Mouse (Mus musculus) right cerebral cortex, postnatal 4 days (tissue): Measurements from ENCODE around the gene Vmn2r81.
"Not testable (repeated sequence)": the region's sequence is repeated elsewhere in the genome, so short reads cannot be mapped to it uniquely, and the experiment has no call there.

Experiments
- DNase-seq: peaks from one replicate; pipeline ENCODE4 v3.0.0-alpha.2; 2022

The Vmn2r81 gene

GRCm38 (mm10) chr10:79247392-79247791, at the start of gene Vmn2r81:
Gene Vmn2r81 (plus strand): TSS chr10:79247692.
- not testable (repeated sequence) for DNase-seq

GRCm38 (mm10) chr10:79199973-79200372, 47.5 kb upstream of the Vmn2r81 start:
- DNase-seq = not testable (repeated sequence)

- DNase-seq = no peak
These were observed 27.1 kb upstream of the Vmn2r81 start for GRCm38 (mm10) chr10:79220432-79220831.

- DNase-seq = no peak
These were observed 25.9 kb upstream of the Vmn2r81 start for GRCm38 (mm10) chr10:79221606-79222005.

GRCm38 (mm10) chr10:79222214-79222613, 25.3 kb upstream of the Vmn2r81 start:
- DNase-seq = no peak

DNA sequence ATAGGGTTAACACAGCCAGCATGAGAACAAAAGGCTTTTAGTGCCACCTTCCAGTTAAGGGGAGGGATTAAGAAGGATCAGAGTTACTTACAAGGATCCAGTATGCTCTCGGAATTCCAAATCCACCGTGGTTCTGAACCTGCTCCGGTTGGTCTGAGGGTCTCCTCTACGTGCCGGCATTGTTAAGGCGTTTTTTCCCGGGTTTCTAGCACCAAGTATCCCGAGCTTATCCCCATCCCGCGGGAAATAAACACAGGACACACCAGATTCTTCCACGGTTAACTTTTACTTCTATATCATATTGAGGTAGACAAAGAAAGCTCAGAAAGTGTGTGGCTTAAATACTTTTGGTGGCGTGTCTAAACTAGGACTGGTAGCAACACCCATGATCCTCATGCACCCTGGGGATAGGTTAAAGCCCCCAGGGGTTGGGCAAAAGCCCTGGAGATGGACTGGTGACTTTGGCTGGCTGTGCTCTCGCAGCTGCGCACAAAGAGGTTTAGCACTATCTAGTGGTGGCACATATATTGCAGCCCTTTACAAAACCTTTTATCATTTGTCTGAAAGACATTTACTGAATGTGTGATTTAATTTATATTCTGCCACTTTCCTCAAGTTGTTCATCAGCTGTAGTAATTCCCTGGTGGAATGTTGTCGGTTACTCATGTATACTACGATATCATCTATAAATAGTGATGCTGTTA, 74.7 kb downstream of the Vmn2r81 start:
- DNase-seq = not testable (repeated sequence)

- no peak for DNase-seq
These were observed 75.2 kb downstream of the Vmn2r81 start for GRCm38 (mm10) chr10:79322737-79323086.
